Mouse (Mus musculus) duodenum, adult 2 months (tissue): ENCODE measurements around the gene 1700010I14Rik. TPM values are rescaled to one million over a fixed set of nuclear protein-coding genes. Genes with fewer than 3 reads are reported as not detected.

Experiments
- polyA plus RNA-seq: library from polyadenylated mRNA; depleted of rRNA; stranded (reverse); fragments of >200 nt; gene quantifications from 2 replicates; pipeline ENCODE4 v1.2.3, GENCODE M21; 2012; ENCODE audit warnings: low replicate concordance; rRNA removed

Gene 1700010I14Rik
- polyA plus RNA-seq = 0.14 TPM in 1 of 2 replicates, not detected in the other

GRCm38 (mm10) chr17:8988119-8988807, at the start of gene 1700010I14Rik:
TSS of gene 1700010I14Rik (plus strand) at chr17:8988333.

